Mouse (Mus musculus): Measurements from ENCODE around the gene Aldh4a1.
A peak's percentile ranks its signal among the peaks of the same experiment; 100 is the strongest.

Aldh4a1 gene

DNA sequence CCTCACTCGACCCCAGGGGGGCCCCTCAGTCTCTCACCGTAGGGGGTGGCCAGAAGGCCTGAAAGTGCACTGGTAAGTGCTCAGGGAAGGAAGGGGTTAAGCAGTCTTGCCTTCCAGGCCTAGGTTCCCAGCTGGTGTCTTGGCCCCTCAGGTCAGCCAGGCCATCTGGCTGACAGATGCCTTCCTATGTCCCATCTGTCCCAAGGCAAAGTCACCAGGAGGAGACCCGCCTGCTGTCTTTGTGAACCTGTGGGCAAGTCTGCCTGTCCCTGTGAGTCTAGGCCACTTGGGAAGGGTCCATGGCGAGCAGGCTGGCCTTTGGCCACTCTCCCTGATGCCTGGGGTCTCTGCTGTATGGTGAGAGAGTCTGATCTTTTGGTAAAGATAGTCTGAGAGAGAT is 32.2 kb upstream of the Aldh4a1 start:
- DNase-seq (ENCODE audit: low spot score in 2 of 2) = no peak

DNA sequence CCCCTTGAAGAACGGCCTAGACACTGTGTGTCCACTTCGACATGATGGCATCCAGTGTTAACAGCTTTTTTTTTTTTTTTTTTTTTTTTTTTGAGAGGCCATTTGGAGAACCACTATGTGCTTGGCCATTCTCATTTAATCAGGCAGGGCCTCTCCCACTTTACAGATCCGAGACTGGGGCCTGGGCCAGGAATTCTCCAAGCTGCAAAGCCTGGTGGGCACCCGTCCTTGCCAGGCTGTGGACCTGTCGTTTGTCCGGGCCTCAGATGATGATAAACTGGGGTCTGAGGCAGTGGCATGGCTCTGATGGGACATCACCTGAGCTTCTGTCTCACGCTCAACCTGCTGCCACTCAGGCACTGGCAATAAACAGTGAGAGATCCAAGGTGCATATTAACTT is 29.8 kb upstream of the Aldh4a1 start:
- DNase-seq (ENCODE audit: low spot score in 2 of 2) = no peak

DNA sequence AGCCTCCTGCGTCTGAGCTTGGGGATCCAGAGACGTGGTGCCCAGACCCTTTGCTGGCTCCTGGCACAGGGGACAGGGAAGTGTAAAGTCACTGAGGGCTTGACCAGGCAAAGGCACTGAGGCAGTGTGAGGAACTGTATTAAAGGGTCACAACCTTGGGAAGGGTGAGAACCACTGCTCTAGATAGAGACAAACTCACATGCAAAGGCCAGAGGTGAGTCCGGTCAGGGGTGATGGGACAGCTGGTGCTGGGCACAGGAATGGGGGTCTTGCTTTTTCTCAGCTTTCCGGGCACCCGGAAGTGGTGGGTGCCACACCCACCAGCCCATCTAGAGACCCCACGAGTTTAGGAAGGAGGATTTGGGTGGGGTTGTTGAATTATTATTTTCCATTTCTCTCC is 29.3 kb upstream of the Aldh4a1 start:
- DNase-seq (ENCODE audit: low spot score in 2 of 2) = no peak

- no peak for DNase-seq (ENCODE audit: low spot score in 2 of 2)
Measured at GRCm38 (mm10) chr4:139594062-139594461, 28.6 kb upstream of the Aldh4a1 start.

- no peak for DNase-seq (ENCODE audit: low spot score in 2 of 2)
Measured at GRCm38 (mm10) chr4:139596715-139597114, 26.0 kb upstream of the Aldh4a1 start.

DNA sequence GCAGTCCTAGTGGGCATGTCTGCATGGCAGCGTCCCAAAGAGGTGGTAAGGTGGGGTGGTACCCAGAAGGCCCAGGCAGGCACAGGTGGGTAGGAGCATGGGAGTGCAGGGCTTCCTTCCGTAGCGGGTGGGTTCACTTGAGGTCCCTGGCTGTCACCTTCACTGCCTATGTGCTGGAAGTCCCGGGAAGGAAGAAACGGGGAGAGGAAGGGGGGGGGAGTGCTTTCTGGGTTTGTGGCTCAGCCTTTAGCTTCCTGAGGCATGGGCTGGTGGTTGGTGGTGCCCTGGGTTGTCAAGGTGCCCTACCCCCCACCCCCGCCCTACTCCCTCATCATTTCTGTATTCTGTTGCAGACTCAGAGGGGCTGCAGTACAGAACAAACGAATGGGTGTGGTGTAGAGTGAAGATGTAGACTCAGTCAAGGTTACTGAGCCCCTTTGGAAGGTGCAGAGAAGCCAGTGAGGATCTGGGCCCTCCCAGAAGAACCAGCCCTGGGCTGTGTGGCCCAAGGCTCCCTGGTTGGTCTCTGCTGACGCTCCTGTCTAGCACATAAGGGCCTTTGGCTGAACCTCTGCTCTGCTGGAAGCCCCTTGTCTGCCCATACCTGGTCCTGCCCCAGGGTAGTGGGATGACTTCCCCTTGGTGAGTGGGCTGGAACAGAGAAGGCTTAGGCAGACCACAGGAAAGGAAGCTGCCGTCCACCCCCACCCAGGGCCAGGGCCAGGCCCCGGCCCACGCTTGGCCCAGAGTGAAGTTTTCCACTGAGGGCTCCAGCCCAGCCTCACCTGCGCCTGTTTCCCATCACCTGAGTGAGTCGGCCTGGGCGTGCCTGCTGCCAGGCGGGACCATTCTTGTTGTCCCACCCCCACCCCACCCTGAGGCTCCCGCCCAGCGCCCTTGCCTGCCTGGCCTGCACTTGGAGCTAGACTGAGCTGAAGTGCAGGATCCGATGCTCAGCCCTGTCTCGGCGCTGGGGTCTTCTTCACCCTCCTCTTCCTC is 25.1 kb upstream of the Aldh4a1 start:
- no peak for DNase-seq (ENCODE audit: low spot score in 2 of 2)

GRCm38 (mm10) chr4:139598356-139598755 is 24.3 kb upstream of the Aldh4a1 start:
- no peak for DNase-seq (ENCODE audit: low spot score in 2 of 2)

- DNase-seq (ENCODE audit: low spot score in 2 of 2) = peak in 1 of 2 experiments; percentile 69
Measured at GRCm38 (mm10) chr4:139598950-139599518, 23.6 kb upstream of the Aldh4a1 start.

GRCm38 (mm10) chr4:139601519-139602356 is 20.9 kb upstream of the Aldh4a1 start:
- peak in 1 of 2 experiments; percentile 35 for DNase-seq (ENCODE audit: low spot score in 2 of 2)

DNA sequence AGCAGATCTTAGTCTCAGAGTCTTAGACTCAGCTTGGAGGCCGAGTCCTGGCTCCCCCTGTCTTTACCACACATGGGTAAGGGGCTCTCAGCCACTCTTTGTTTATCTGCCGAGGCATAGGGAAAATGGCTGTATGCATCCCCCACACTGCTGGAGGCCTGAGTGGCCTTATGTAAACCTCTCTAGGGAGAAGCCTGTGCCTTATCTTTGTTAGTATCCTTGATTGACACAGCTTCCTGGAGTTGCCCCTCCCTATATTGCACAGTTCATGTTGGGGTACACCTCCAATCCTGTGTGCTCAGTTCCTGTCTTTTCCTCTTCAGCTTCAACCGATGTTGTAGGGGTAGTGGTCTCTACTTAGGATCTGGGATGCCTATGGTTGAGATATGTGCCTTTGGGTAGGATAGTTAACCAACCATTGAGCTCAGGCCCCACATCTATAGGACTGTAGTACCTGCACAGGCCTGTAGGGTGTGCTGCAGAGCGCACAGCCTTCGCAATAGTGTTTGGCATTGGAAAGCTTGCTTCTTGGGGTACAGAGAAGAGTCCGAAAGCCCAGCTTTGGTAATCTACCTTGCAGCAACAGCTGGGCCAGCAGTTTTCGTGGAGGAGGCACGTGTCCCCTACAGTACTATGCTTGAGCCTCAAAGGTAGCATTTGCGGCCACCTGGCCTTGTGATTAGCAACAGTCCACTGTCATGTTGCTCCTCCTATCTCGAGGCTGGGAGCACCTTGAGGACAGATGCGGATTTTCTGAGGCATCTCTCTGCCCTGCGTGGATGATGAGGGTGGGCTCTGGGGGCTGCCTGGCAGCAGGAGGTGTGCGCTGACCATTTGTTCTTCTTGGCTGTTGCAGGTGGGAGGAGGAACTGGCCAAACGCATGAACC is 20.1 kb upstream of the Aldh4a1 start, which contains the start of gene Gm21969:
Gene Gm21969 (plus strand): TSS at position 830 of the 888 bp plus-strand sequence.
- peak in 1 of 2 experiments; percentile 58 for DNase-seq (ENCODE audit: low spot score in 2 of 2)

- no peak for DNase-seq (ENCODE audit: low spot score in 2 of 2)
Measured at GRCm38 (mm10) chr4:139605216-139605615, 17.4 kb upstream of the Aldh4a1 start.

DNA sequence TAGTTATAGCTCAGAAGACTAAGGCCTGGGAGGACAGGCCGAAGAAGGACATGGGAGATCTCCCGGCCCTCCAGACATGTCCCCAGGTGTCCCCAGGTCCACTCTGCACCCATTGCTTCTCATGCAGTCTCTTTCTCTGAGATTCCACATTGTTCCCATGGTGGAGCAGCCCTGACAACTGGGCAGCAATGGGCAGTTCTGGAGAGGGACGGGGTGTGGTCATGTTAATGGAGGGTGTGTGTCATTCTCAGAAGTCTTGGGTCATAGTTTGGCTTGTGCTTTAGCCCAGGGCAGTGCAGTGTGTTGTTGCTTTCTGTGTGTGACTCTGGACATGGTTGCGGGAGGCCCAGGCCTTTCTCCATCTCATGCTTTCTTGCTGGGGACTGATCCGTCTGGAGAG is 15.9 kb upstream of the Aldh4a1 start:
- no peak for DNase-seq (ENCODE audit: low spot score in 2 of 2)

GRCm38 (mm10) chr4:139608975-139609374 is 13.7 kb upstream of the Aldh4a1 start:
- no peak for DNase-seq (ENCODE audit: low spot score in 2 of 2)

DNA sequence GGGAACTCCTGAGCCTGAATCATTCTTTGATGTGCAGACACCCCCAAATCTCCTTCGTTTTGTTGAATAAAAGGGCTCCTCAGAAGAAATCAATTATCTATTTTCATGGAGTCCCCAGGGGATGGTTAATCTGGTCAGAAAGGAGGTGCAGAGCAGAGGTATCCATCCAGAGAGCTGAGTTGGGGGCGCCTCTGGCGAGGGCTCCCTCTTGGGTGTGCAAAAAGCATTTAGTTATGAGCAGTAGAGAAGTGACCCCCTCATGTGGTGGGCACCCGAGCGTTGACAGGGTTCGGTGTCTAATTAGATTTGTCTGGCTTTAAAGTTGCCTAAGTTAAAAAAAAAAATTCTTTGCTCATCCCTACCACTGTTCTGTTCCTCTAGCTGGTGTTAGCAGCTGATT is 11.7 kb upstream of the Aldh4a1 start:
- no peak for DNase-seq (ENCODE audit: low spot score in 2 of 2)

- DNase-seq (ENCODE audit: low spot score in 2 of 2) = peak in 1 of 2 experiments; percentile 81
Measured at GRCm38 (mm10) chr4:139611542-139611953, 11.1 kb upstream of the Aldh4a1 start.

DNA sequence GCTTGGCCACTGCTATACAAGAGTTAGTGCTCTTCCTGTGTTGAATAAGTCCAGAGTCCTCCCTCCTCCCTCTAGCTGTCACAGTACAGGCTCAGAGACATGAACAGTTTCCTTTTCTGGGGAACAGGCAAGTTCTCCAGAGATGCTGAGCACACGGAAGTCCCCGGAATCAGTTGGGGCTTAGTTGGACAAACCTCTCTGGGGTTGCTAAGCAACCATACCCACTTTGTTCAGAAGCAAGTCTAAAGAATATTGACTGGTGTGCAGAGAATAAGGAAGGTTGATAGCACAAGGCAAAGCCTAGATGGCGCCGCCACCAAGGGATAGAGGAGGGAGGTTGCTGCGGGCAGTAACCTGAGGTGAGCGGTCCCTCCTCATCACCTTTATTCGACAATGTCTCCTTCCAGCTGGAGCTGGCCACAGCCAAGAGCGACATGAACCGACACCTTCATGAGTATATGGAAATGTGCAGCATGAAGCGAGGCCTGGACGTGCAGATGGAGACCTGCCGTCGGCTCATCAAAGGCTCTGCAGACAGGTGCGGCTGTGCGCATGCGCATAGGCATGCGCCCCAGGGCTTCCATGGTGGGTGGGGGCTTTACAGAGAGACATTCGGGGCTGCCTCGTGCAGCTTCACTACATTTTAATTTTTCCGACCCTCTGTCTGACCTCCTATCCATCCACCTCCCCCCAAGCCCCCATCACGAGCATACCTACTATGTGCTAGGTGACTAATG is 8.0 kb upstream of the Aldh4a1 start:
- no peak for DNase-seq (ENCODE audit: low spot score in 2 of 2)

DNA sequence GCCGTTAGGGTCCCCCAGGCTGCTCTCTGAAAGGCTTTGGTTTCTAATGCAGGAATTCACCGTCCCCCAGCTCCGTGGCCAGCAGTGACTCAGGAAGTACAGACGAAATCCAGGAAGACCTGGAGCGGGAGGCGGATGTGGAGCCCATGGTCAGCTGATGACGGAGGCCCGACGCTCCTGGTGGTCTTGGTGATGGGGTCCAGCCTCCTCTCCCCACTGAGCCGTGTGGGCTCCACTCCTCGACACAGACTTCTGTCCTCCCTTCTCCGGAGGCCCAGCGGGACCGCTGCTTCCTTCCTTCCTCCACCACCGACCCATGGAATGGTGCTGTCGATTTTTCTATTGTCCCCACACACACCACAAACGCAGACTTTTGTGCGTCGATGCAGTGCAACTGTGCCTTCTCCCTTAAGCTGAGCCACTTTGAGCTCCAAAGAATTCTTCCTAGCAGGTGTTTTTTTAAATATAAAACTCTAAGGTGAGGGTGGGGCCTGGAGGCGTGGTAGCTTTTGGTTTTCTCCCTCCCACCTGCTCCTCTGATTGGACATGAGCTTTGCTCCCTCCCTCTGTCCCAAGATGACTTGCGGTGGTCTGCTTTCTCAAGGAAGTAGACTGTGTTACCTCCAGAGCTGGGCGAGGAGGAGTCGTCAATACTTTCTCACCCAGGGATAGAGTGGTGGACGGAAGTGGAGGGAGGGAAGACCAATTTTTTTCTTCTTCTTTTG is 6.2 kb upstream of the Aldh4a1 start:
- no peak for DNase-seq (ENCODE audit: low spot score in 2 of 2)

GRCm38 (mm10) chr4:139617001-139617364 is 5.7 kb upstream of the Aldh4a1 start:
- no peak for DNase-seq (ENCODE audit: low spot score in 2 of 2)

- no peak for DNase-seq (ENCODE audit: low spot score in 2 of 2)
Measured at GRCm38 (mm10) chr4:139619765-139620164, 2.9 kb upstream of the Aldh4a1 start.
